Mouse (Mus musculus): Measurements from ENCODE around the gene Atp6v1a. TPM values are rescaled to one million over a fixed set of nuclear protein-coding genes. Genes with fewer than 3 reads are reported as not detected.

Atp6v1a gene
- total and polyA plus RNA-seq, 3 experiments: 75.0 to 104 (median 78.5) TPM

DNA sequence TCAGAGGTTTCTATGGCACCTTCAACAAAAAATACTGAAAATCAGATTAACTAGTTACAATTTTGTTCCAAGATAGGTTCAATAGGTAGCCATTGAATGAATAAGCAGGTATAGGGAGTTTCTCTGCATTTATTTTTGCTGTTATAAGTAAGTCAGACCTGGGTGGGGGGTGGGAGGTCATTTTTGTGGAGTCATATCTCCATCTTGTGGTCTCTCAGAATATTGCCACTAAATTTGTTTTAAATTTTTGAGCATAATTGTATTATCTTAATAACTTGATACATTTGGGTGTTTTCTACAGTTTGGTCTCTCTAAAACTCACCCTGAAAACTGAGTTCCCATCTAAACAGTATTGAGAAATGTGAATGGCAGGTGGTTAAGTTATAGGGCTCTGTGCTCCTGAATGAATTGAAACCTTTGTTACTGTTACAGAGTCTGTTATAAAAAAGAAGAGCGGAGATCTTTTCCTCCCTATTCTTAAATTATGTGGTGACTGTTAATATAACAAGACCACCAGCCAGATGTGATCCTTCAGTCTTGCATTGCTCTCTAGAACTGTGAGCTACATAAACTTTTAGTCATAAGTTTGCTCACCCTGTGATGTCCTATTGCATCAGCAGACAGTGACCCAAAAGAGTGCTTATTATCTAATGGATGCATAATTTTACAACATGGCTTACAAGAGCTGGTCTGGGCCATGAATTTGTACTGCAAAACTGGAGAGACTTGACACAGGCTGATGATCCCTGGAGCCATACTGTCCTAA, 9.7 kb upstream of the Atp6v1a start:
- no peaks in the 10 kb centered on the region for H3K27me3 ChIP-seq (replicated peaks)
- H3K36me3 ChIP-seq (replicated peaks in 1 of 2; ENCODE audit: control insufficient read depth in 1 of 2, insufficient read depth in 1 of 2, low read length in 1 of 2): peaks cover 0 to 27% of the 10 kb centered on the region in 2 experiments
- H3K4me2 ChIP-seq (ENCODE audit: insufficient read depth, low read depth, poor library complexity, severe bottlenecking): no peak overlapping the region
- in situ Hi-C loops (cut with MboI; ENCODE audit: low pct_ligation_motif_present, low pct_unique_long_range_greater_than_20kb, low sequenced_read_pairs): no loop called here
- peaks cover 0 to 37% of the 10 kb centered on the region in 2 experiments; a peak in 1 of 4 replicates for H3K4me1 ChIP-seq (ENCODE audit: control insufficient read depth in 1 of 2, insufficient read depth in 2 of 2)
- peak; percentile 29 for DNase-seq (ENCODE audit: extremely low read depth)
- H3K9ac ChIP-seq (ENCODE audit: insufficient read depth, low read depth): peak overlapping the region; percentile 44; the same call in 1 of the 2 replicates
- no peak overlapping the region for H3K27ac ChIP-seq (ENCODE audit: insufficient read depth, low read depth)
- no peak overlapping the region for H3K4me3 ChIP-seq (replicated peaks in 1 of 3; ENCODE audit: low read depth in 2 of 3, low read length in 2 of 3, poor library complexity in 1 of 3)
- dilution Hi-C loops (cut with MboI; ENCODE audit: extremely low pct_ligation_motif_present, extremely low pct_unique_long_range_greater_than_20kb, low sequenced_read_pairs): no loop called here
- TF ChIP-seq RAD21 (IDR thresholded peaks at IDR 0.05; ENCODE audit: low read depth, low read length): peak; percentile 66
- TF ChIP-seq CTCF (conservative IDR thresholded peaks at IDR 0.05 in 1 of 2, IDR thresholded peaks at IDR 0.05 in 1 of 2; ENCODE audit: low read depth in 2 of 2, low read length in 2 of 2): peak in 1 of 2 experiments; percentile 63; a peak in 2 of 4 replicates
- TF ChIP-seq SIN3A (IDR thresholded peaks at IDR 0.05; ENCODE audit: low read length): 0 out of 2 replicates have a peak, but pooled peaks have one; percentile 39
- TF ChIP-seq RCOR1 (conservative IDR thresholded peaks at IDR 0.05; ENCODE audit: low read depth, low read length): no peak
- 0 out of 2 replicates have a peak, but pooled peaks have one; percentile 44 for TF ChIP-seq CHD1 (IDR thresholded peaks at IDR 0.05; ENCODE audit: low read depth, low read length)
- TF ChIP-seq MAZ (IDR thresholded peaks at IDR 0.05; ENCODE audit: low read depth, low read length): 0 out of 2 replicates have a peak, but pooled peaks have one; percentile 14
- peaks cover 71% of the 10 kb centered on the region for H3K79me2 ChIP-seq (replicated peaks; ENCODE audit: control insufficient read depth, extremely low read depth, insufficient read depth, poor library complexity, severe bottlenecking)
- H3K9me3 ChIP-seq (replicated peaks; ENCODE audit: low read length): no peaks in the 10 kb centered on the region

DNA sequence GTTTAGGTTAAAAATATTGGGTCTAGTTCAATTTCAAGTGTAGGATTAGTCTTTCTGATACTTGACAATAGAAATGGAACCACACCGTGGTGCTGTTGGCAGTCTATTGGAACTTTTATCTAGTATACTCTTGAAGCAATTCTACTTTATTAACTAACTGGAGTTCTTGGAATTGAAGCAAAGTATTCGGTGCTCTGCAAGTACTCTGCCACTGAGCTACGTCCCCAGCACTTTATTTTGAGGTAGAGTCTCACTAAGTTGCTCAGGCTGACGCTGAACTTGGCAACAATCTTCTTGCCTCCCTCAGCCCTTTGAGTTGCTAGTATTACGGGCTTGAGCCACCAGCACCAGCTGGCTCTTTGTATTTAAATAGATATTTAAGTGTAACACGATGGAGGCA, 2.0 kb upstream of the Atp6v1a start:
- Histone ChIP-seq H3K27me3 (replicated peaks) (no peaks in the 10 kb centered on the region), H3K4me2 (ENCODE audit: insufficient read depth, low read depth, poor library complexity, severe bottlenecking) (peak overlapping the region; percentile 96), H3K9me3 (replicated peaks; ENCODE audit: low read length) (no peaks in the 10 kb centered on the region), H3K36me3 (replicated peaks in 1 of 2; ENCODE audit: control insufficient read depth in 1 of 2, insufficient read depth in 1 of 2, low read length in 1 of 2) (peaks cover 0 to 17% of the 10 kb centered on the region in 2 experiments), H3K27ac (ENCODE audit: insufficient read depth, low read depth) (no peak overlapping the region), H3K9ac (ENCODE audit: insufficient read depth, low read depth) (peak overlapping the region; percentile 92; the same call in 1 of the 2 replicates), H3K4me1 (ENCODE audit: control insufficient read depth in 1 of 2, insufficient read depth in 2 of 2) (peaks cover 0 to 46% of the 10 kb centered on the region in 2 experiments; a peak in 2 of 4 replicates), H3K4me3 (replicated peaks in 1 of 3; ENCODE audit: low read depth in 2 of 3, low read length in 2 of 3, poor library complexity in 1 of 3) (peak overlapping the region; percentile 22 to 93 (median 79)), H3K79me2 (replicated peaks; ENCODE audit: control insufficient read depth, extremely low read depth, insufficient read depth, poor library complexity, severe bottlenecking) (peaks cover 60% of the 10 kb centered on the region)
- DNase-seq (ENCODE audit: extremely low read depth): peak; percentile 24
- in situ Hi-C loops (cut with MboI; ENCODE audit: low pct_ligation_motif_present, low pct_unique_long_range_greater_than_20kb, low sequenced_read_pairs) (no loop called here), dilution Hi-C loops (cut with MboI; ENCODE audit: extremely low pct_ligation_motif_present, extremely low pct_unique_long_range_greater_than_20kb, low sequenced_read_pairs) (no loop called here)
- TF ChIP-seq MAZ (IDR thresholded peaks at IDR 0.05; ENCODE audit: low read depth, low read length) (no peak), SIN3A (IDR thresholded peaks at IDR 0.05; ENCODE audit: low read length) (peak; percentile 81; the same call in 1 of the 2 replicates), USF2 (conservative IDR thresholded peaks at IDR 0.05; ENCODE audit: low read depth, low read length) (no peak), CTCF (conservative IDR thresholded peaks at IDR 0.05 in 1 of 2, IDR thresholded peaks at IDR 0.05 in 1 of 2; ENCODE audit: low read depth in 2 of 2, low read length in 2 of 2) (peak in 1 of 2 experiments; percentile 37; a peak in 2 of 4 replicates), IRF4 (IDR thresholded peaks at IDR 0.05; ENCODE audit: low read depth, low read length) (peak; percentile 10; the same call in 1 of the 2 replicates), MAFK (IDR thresholded peaks at IDR 0.05; ENCODE audit: insufficient replicate concordance, low read length) (no peak), MEF2A (IDR thresholded peaks at IDR 0.05; ENCODE audit: borderline replicate concordance, low read depth, low read length) (no peak)
